Mouse (Mus musculus): ENCODE measurements around the gene Zfp367. TPM values are rescaled to one million over a fixed set of nuclear protein-coding genes. Genes with fewer than 3 reads are reported as not detected.

Zfp367 gene
- polyA plus RNA-seq (2014; fragmentation: Nextera tagmentation; extraction: Ambion mirVana): 22.4 and 23.7 TPM in 2 replicates

GRCm38 (mm10) chr13:64153083-64153682 is at the start of gene Zfp367:
TSS of gene Zfp367 (minus strand) at chr13:64153202.
- ATAC-seq (replicated peaks; ENCODE audit: low FRiP score, low TSS enrichment, low read depth): peak; percentile 97
- Histone ChIP-seq H3K36me3 (ENCODE audit: control insufficient read depth, insufficient read depth, low read length) (no peaks in the 10 kb centered on the region), H3K27ac (ENCODE audit: low read depth) (peak within 1 kb of the TSS; percentile 94), H3K27me3 (replicated peaks; ENCODE audit: control insufficient read depth, insufficient read depth, low read length) (no peaks in the 10 kb centered on the region), H3K4me2 (ENCODE audit: low read length) (peak within 1 kb of the TSS; percentile 79), H3K9me3 (ENCODE audit: control insufficient read depth, low read length) (no peaks in the 10 kb centered on the region), H3K4me1 (replicated peaks; ENCODE audit: control insufficient read depth, insufficient read depth, low read length) (peaks cover 3% of the 10 kb centered on the region; the same call in 1 of the 2 replicates), H3K9ac (ENCODE audit: low read length) (peak within 1 kb of the TSS; percentile 84), H3K4me3 (ENCODE audit: low read depth, low read length) (peak within 1 kb of the TSS; percentile 91)
- DNase-seq (ENCODE audit: low spot score): peak; percentile 96
- 2% methylated on average over 54 of the region's 56 CpGs for whole genome bisulfite sequencing

GRCm38 (mm10) chr13:64200911-64201310 is 47.9 kb upstream of the Zfp367 start:
- H3K36me3 ChIP-seq (ENCODE audit: control insufficient read depth, insufficient read depth, low read length): peaks cover 8% of the 10 kb centered on the region
- ATAC-seq (replicated peaks; ENCODE audit: low FRiP score, low TSS enrichment, low read depth) (no peak), DNase-seq (ENCODE audit: low spot score) (no peak)
- H3K4me2 ChIP-seq (ENCODE audit: low read length): no peak overlapping the region
- no peak overlapping the region for H3K4me3 ChIP-seq (ENCODE audit: low read depth, low read length)
- no peaks in the 10 kb centered on the region for H3K27me3 ChIP-seq (replicated peaks; ENCODE audit: control insufficient read depth, insufficient read depth, low read length)
- WGBS: 97% methylated on average over 4 of the region's 4 CpGs
- H3K27ac ChIP-seq (ENCODE audit: low read depth): no peak overlapping the region
- no peak overlapping the region for H3K9ac ChIP-seq (ENCODE audit: low read length)
- H3K4me1 ChIP-seq (replicated peaks; ENCODE audit: control insufficient read depth, insufficient read depth, low read length): no peaks in the 10 kb centered on the region
- no peaks in the 10 kb centered on the region for H3K9me3 ChIP-seq (ENCODE audit: control insufficient read depth, low read length)

GRCm38 (mm10) chr13:64198310-64198709 is 45.3 kb upstream of the Zfp367 start:
- H3K27me3 ChIP-seq (replicated peaks; ENCODE audit: control insufficient read depth, insufficient read depth, low read length): no peaks in the 10 kb centered on the region
- H3K9me3 ChIP-seq (ENCODE audit: control insufficient read depth, low read length): no peaks in the 10 kb centered on the region
- H3K27ac ChIP-seq (ENCODE audit: low read depth): no peak overlapping the region
- no peak overlapping the region for H3K4me2 ChIP-seq (ENCODE audit: low read length)
- H3K4me3 ChIP-seq (ENCODE audit: low read depth, low read length): no peak overlapping the region
- no peak for DNase-seq (ENCODE audit: low spot score)
- peaks cover 8% of the 10 kb centered on the region for H3K36me3 ChIP-seq (ENCODE audit: control insufficient read depth, insufficient read depth, low read length)
- no peak for ATAC-seq (replicated peaks; ENCODE audit: low FRiP score, low TSS enrichment, low read depth)
- 91% methylated on average over 4 of the region's 4 CpGs for WGBS
- H3K4me1 ChIP-seq (replicated peaks; ENCODE audit: control insufficient read depth, insufficient read depth, low read length): no peaks in the 10 kb centered on the region
- H3K9ac ChIP-seq (ENCODE audit: low read length): no peak overlapping the region

GRCm38 (mm10) chr13:64197899-64198298 is 44.9 kb upstream of the Zfp367 start:
- Histone ChIP-seq H3K4me1 (replicated peaks; ENCODE audit: control insufficient read depth, insufficient read depth, low read length) (no peaks in the 10 kb centered on the region), H3K27me3 (replicated peaks; ENCODE audit: control insufficient read depth, insufficient read depth, low read length) (no peaks in the 10 kb centered on the region), H3K27ac (ENCODE audit: low read depth) (no peak overlapping the region), H3K9ac (ENCODE audit: low read length) (no peak overlapping the region), H3K9me3 (ENCODE audit: control insufficient read depth, low read length) (no peaks in the 10 kb centered on the region), H3K4me2 (ENCODE audit: low read length) (no peak overlapping the region), H3K4me3 (ENCODE audit: low read depth, low read length) (no peak overlapping the region), H3K36me3 (ENCODE audit: control insufficient read depth, insufficient read depth, low read length) (peaks cover 8% of the 10 kb centered on the region)
- DNase-seq (ENCODE audit: low spot score) (no peak), ATAC-seq (replicated peaks; ENCODE audit: low FRiP score, low TSS enrichment, low read depth) (no peak)
- 82% methylated on average over 6 of the region's 6 CpGs for WGBS

DNA sequence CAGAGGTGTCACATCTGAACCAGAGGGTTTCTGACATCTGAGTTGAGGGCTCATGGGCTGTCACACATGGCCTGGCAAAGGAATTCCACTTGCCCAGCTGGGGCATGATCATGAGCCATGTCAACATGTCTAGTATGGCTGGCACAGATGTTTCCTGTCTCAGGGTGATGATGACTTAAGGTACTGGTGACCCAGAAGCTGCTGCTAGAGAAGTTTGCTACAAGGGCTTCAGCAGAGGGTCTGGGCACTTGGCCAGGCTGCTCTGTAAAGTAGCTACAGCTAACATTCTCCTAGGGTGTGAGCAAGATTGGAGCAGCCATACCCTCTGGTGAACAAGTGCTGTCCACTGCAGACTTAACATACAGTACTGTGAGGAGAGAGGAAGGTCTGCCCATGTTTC is 34.1 kb upstream of the Zfp367 start:
- Histone ChIP-seq H3K4me1 (replicated peaks; ENCODE audit: control insufficient read depth, insufficient read depth, low read length) (no peaks in the 10 kb centered on the region), H3K27ac (ENCODE audit: low read depth) (no peak overlapping the region), H3K9ac (ENCODE audit: low read length) (no peak overlapping the region), H3K4me2 (ENCODE audit: low read length) (no peak overlapping the region), H3K4me3 (ENCODE audit: low read depth, low read length) (no peak overlapping the region), H3K36me3 (ENCODE audit: control insufficient read depth, insufficient read depth, low read length) (peaks cover 32% of the 10 kb centered on the region), H3K27me3 (replicated peaks; ENCODE audit: control insufficient read depth, insufficient read depth, low read length) (no peaks in the 10 kb centered on the region), H3K9me3 (ENCODE audit: control insufficient read depth, low read length) (no peaks in the 10 kb centered on the region)
- ATAC-seq (replicated peaks; ENCODE audit: low FRiP score, low TSS enrichment, low read depth) (no peak), DNase-seq (ENCODE audit: low spot score) (no peak)

DNA sequence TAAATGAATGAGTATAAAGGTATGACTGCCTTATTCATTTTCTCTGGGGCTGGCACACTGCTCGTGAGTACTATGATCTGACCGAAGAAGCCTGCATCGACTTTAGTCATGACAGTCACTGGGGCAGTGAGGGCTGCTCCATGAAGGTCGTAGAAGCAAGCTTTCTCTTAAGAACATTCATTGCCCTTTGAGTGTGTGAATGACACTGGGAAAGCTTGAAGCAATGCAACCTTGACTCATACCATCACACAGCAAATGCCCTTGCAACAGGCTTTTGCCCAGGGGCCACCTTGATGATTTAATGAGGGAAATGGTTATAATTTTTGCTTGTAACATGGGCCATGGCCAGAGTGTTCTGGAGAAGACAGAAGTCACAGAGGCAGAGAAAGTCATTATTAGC is 33.5 kb upstream of the Zfp367 start:
- Histone ChIP-seq H3K9ac (ENCODE audit: low read length) (no peak overlapping the region), H3K27ac (ENCODE audit: low read depth) (no peak overlapping the region), H3K27me3 (replicated peaks; ENCODE audit: control insufficient read depth, insufficient read depth, low read length) (no peaks in the 10 kb centered on the region), H3K4me3 (ENCODE audit: low read depth, low read length) (no peak overlapping the region), H3K36me3 (ENCODE audit: control insufficient read depth, insufficient read depth, low read length) (peaks cover 33% of the 10 kb centered on the region), H3K4me2 (ENCODE audit: low read length) (no peak overlapping the region), H3K4me1 (replicated peaks; ENCODE audit: control insufficient read depth, insufficient read depth, low read length) (no peaks in the 10 kb centered on the region), H3K9me3 (ENCODE audit: control insufficient read depth, low read length) (no peaks in the 10 kb centered on the region)
- WGBS: 96% methylated on average over 4 of the region's 4 CpGs
- DNase-seq (ENCODE audit: low spot score): no peak
- ATAC-seq (replicated peaks; ENCODE audit: low FRiP score, low TSS enrichment, low read depth): no peak

DNA sequence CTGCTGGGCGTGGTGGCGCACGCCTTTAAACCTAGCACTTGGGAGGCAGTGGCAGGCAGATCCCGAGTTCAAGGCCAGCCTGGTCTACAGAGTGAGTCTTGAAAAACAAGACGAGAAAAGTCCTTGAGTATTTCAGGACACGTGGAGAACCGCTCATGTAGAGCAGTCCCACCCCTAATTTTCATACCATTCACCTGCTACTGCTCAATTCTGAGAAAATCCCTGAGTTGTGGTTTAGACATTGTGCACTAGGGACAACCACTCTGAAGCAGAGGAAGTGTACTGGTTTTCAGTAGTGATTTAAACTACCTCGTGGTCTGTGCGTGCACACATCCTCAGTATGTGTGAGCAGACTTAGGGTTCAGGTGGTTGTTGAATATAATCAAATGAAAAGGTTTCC is 32.6 kb upstream of the Zfp367 start:
- Histone ChIP-seq H3K4me3 (ENCODE audit: low read depth, low read length) (no peak overlapping the region), H3K9me3 (ENCODE audit: control insufficient read depth, low read length) (no peaks in the 10 kb centered on the region), H3K4me2 (ENCODE audit: low read length) (no peak overlapping the region), H3K4me1 (replicated peaks; ENCODE audit: control insufficient read depth, insufficient read depth, low read length) (no peaks in the 10 kb centered on the region), H3K27ac (ENCODE audit: low read depth) (no peak overlapping the region), H3K27me3 (replicated peaks; ENCODE audit: control insufficient read depth, insufficient read depth, low read length) (no peaks in the 10 kb centered on the region), H3K9ac (ENCODE audit: low read length) (no peak overlapping the region), H3K36me3 (ENCODE audit: control insufficient read depth, insufficient read depth, low read length) (peaks cover 33% of the 10 kb centered on the region)
- DNase-seq (ENCODE audit: low spot score) (no peak), ATAC-seq (replicated peaks; ENCODE audit: low FRiP score, low TSS enrichment, low read depth) (no peak)
- WGBS: 95% methylated on average over 9 of the region's 9 CpGs

GRCm38 (mm10) chr13:64185176-64185575 is 32.2 kb upstream of the Zfp367 start:
- Histone ChIP-seq H3K4me3 (ENCODE audit: low read depth, low read length) (no peak overlapping the region), H3K9ac (ENCODE audit: low read length) (no peak overlapping the region), H3K27ac (ENCODE audit: low read depth) (no peak overlapping the region), H3K36me3 (ENCODE audit: control insufficient read depth, insufficient read depth, low read length) (peaks cover 33% of the 10 kb centered on the region), H3K4me1 (replicated peaks; ENCODE audit: control insufficient read depth, insufficient read depth, low read length) (no peaks in the 10 kb centered on the region), H3K4me2 (ENCODE audit: low read length) (no peak overlapping the region), H3K9me3 (ENCODE audit: control insufficient read depth, low read length) (no peaks in the 10 kb centered on the region), H3K27me3 (replicated peaks; ENCODE audit: control insufficient read depth, insufficient read depth, low read length) (no peaks in the 10 kb centered on the region)
- no peak for DNase-seq (ENCODE audit: low spot score)
- 77% methylated on average over 7 of the region's 7 CpGs for WGBS
- no peak for ATAC-seq (replicated peaks; ENCODE audit: low FRiP score, low TSS enrichment, low read depth)

- 83% methylated on average over 10 of the region's 10 CpGs for WGBS
- ATAC-seq (replicated peaks; ENCODE audit: low FRiP score, low TSS enrichment, low read depth): no peak
- no peak overlapping the region for H3K4me2 ChIP-seq (ENCODE audit: low read length)
Observed at GRCm38 (mm10) chr13:64184361-64184760, 31.4 kb upstream of the Zfp367 start.

More at GRCm38 (mm10) chr13:64184361-64184760, 31.4 kb upstream of the Zfp367 start:
- Histone ChIP-seq H3K4me3 (ENCODE audit: low read depth, low read length) (no peak overlapping the region), H3K9ac (ENCODE audit: low read length) (no peak overlapping the region), H3K4me1 (replicated peaks; ENCODE audit: control insufficient read depth, insufficient read depth, low read length) (no peaks in the 10 kb centered on the region), H3K27ac (ENCODE audit: low read depth) (no peak overlapping the region), H3K9me3 (ENCODE audit: control insufficient read depth, low read length) (no peaks in the 10 kb centered on the region), H3K36me3 (ENCODE audit: control insufficient read depth, insufficient read depth, low read length) (peaks cover 33% of the 10 kb centered on the region), H3K27me3 (replicated peaks; ENCODE audit: control insufficient read depth, insufficient read depth, low read length) (no peaks in the 10 kb centered on the region)
- no peak for DNase-seq (ENCODE audit: low spot score)
